Mouse (Mus musculus): Measurements from ENCODE around the gene Zc3hc1. TPM values are rescaled to one million over a fixed set of nuclear protein-coding genes. Genes with fewer than 3 reads are reported as not detected.
A peak's percentile ranks its signal among the peaks of the same experiment; 100 is the strongest.

Zc3hc1 gene
- polyA plus RNA-seq, 1 experiment from 2014 or later, result 62.7 TPM

DNA sequence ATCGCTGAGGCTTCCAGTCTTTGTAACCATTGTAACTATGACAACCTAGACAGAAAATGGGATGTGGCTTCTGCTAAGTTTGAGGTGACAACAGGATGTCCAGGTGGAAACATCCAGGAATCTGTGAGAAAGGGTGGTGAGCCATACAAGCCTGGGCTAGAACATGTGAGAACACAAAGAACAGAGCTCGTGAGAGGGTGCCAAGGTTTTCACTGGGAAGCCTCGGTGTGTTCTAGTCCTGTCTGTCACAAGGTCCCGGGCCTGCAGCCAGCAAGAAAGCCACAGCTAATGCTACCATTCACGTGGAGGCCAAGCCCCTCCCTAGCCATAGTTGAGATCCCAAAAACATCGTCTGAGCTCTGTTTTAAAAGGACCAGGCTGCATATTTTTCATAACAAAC, 44.1 kb downstream of the Zc3hc1 start:
- H3K4me3 ChIP-seq, result no peak overlapping the region
- H3K4me2 ChIP-seq, result no peak overlapping the region
- H3K27me3 ChIP-seq, result no peaks in the 10 kb centered on the region
- H3K36me3 ChIP-seq, result no peaks in the 10 kb centered on the region
- H3K9me3 ChIP-seq, result no peaks in the 10 kb centered on the region
- ATAC-seq (ENCODE audit: borderline replicate concordance, extremely low read depth, low FRiP score, low TSS enrichment), result no peak
- 55% methylated on average over 6 of the region's 6 CpGs for WGBS
- no peak overlapping the region for H3K27ac ChIP-seq
- no peaks in the 10 kb centered on the region for H3K4me1 ChIP-seq
- H3K9ac ChIP-seq, result no peak overlapping the region

DNA sequence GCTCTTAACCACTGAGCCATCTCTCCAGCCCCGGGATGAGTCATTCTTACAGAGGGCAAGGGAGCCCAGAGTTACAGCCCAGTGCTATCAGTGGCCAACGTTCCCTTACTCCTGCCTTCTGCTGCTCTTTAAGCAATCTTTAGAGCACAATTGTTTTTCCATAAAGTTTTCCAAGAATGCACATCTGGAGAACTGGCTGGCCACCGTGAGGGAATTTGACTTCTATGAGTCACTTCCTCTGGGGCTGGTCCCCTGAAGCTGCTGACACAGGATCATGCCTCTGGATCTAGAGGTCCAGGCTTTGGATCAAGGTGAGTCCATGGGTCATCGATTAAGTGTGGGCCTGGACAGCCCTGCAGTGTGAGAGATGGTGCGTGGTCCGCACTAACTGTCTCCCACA, 46.8 kb downstream of the Zc3hc1 start:
- ATAC-seq (ENCODE audit: borderline replicate concordance, extremely low read depth, low FRiP score, low TSS enrichment), result no peak
- H3K27me3 ChIP-seq, result no peaks in the 10 kb centered on the region
- WGBS, result 65% methylated on average over 6 of the region's 6 CpGs
- no peak overlapping the region for H3K4me2 ChIP-seq
- no peak overlapping the region for H3K9ac ChIP-seq
- no peaks in the 10 kb centered on the region for H3K9me3 ChIP-seq
- H3K4me1 ChIP-seq, result no peaks in the 10 kb centered on the region
- H3K27ac ChIP-seq, result no peak overlapping the region
- H3K4me3 ChIP-seq, result no peak overlapping the region
- no peaks in the 10 kb centered on the region for H3K36me3 ChIP-seq

GRCm38 (mm10) chr6:30340231-30340873, 50.5 kb downstream of the Zc3hc1 start:
- Histone ChIP-seq H3K9ac (no peak overlapping the region), H3K36me3 (no peaks in the 10 kb centered on the region), H3K27ac (no peak overlapping the region)

GRCm38 (mm10) chr6:30336912-30337311, 53.9 kb downstream of the Zc3hc1 start:
- Histone ChIP-seq H3K4me2 (peak overlapping the region; percentile 43), H3K4me1 (peaks cover 6% of the 10 kb centered on the region; the same call in 1 of the 2 replicates), H3K36me3 (no peaks in the 10 kb centered on the region), H3K27me3 (no peaks in the 10 kb centered on the region), H3K27ac (peak overlapping the region; percentile 73), H3K9me3 (no peaks in the 10 kb centered on the region), H3K9ac (no peak overlapping the region), H3K4me3 (0 out of 2 replicates have a peak overlapping the region, but pooled peaks have one; percentile 3)
- 4% methylated on average over 5 of the region's 5 CpGs for WGBS
- peak; percentile 90 for ATAC-seq (ENCODE audit: borderline replicate concordance, extremely low read depth, low FRiP score, low TSS enrichment)

More at GRCm38 (mm10) chr6:30340231-30340873, 50.5 kb downstream of the Zc3hc1 start:
- Histone ChIP-seq H3K4me3 (no peak overlapping the region), H3K27me3 (no peaks in the 10 kb centered on the region), H3K4me1 (peaks cover 6% of the 10 kb centered on the region; the same call in 1 of the 2 replicates), H3K9me3 (no peaks in the 10 kb centered on the region), H3K4me2 (no peak overlapping the region)
- no peak for ATAC-seq (ENCODE audit: borderline replicate concordance, extremely low read depth, low FRiP score, low TSS enrichment)
- WGBS, result 76% methylated on average over 4 of the region's 4 CpGs

GRCm38 (mm10) chr6:30332262-30332661, 58.6 kb downstream of the Zc3hc1 start:
- WGBS, result 45% methylated on average over 4 of the region's 4 CpGs
- no peak overlapping the region for H3K9ac ChIP-seq
- no peaks in the 10 kb centered on the region for H3K27me3 ChIP-seq
- no peak overlapping the region for H3K4me2 ChIP-seq
- H3K4me3 ChIP-seq, result no peak overlapping the region
- peak overlapping the region; percentile 21; the same call in 1 of the 2 replicates for H3K27ac ChIP-seq
- ATAC-seq (ENCODE audit: borderline replicate concordance, extremely low read depth, low FRiP score, low TSS enrichment), result no peak
- peaks cover 6% of the 10 kb centered on the region; the same call in 1 of the 2 replicates for H3K4me1 ChIP-seq
- no peaks in the 10 kb centered on the region for H3K36me3 ChIP-seq
- H3K9me3 ChIP-seq, result no peaks in the 10 kb centered on the region

DNA sequence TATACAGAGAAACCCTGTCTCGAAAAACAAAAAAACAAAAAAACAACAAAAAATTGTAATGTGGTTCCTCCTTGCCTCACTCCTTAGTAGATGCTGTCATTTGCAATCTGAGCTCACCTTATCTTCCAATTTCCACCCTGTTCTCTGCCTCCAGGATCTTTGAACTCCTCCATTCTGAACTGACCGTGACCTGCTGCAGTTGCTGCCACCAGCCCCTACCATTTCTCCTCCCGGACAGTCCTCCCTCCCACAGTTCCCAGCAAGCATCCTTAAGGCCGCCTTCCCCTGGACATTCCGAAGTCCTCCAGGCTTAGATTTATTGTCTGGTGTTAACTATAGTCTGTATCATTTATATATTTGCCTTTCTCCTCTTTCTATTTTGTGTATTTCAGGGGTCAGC, 60.1 kb downstream of the Zc3hc1 start:
- ATAC-seq (ENCODE audit: borderline replicate concordance, extremely low read depth, low FRiP score, low TSS enrichment), result no peak
- H3K4me3 ChIP-seq, result no peak overlapping the region
- H3K4me1 ChIP-seq, result no peaks in the 10 kb centered on the region
- no peak overlapping the region for H3K27ac ChIP-seq
- no peak overlapping the region for H3K4me2 ChIP-seq
- no peak overlapping the region for H3K9ac ChIP-seq
- H3K9me3 ChIP-seq, result no peaks in the 10 kb centered on the region
- no peaks in the 10 kb centered on the region for H3K36me3 ChIP-seq
- 65% methylated on average over 5 of the region's 5 CpGs for WGBS
- H3K27me3 ChIP-seq, result no peaks in the 10 kb centered on the region

DNA sequence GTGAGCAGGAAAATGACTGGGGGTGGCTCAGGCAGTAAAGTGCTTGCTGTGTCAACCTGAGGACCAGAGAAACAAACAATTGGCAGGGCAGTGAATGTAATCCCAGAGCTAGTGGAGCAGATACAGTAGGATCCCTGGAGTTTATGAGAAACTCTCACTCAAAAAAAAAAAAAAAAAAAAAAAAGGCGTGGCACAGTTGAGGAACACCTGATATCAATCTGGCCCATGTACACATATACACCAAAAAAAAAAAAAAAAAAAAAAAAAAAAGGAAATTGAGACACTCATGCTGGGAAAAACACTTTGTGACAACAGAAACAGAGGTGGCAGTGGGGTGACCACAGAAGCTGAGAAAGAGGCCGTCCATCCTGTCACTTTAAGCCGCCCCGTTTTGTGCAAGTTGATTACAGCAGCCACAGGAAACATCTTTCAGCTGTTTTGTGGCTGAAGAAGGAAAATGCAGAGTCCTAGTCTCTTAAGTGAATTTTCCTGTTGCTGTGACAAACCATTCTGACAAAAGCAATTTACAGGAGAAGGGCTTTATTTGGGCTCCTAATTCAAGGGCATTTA, 64.8 kb downstream of the Zc3hc1 start:
- Histone ChIP-seq H3K36me3 (no peaks in the 10 kb centered on the region), H3K4me3 (no peak overlapping the region), H3K27ac (peak overlapping the region; percentile 11; the same call in 1 of the 2 replicates), H3K27me3 (no peaks in the 10 kb centered on the region), H3K9ac (no peak overlapping the region), H3K4me1 (no peaks in the 10 kb centered on the region), H3K4me2 (no peak overlapping the region), H3K9me3 (no peaks in the 10 kb centered on the region)
- 48% methylated on average over 4 of the region's 4 CpGs for WGBS
- ATAC-seq (ENCODE audit: borderline replicate concordance, extremely low read depth, low FRiP score, low TSS enrichment), result no peak

DNA sequence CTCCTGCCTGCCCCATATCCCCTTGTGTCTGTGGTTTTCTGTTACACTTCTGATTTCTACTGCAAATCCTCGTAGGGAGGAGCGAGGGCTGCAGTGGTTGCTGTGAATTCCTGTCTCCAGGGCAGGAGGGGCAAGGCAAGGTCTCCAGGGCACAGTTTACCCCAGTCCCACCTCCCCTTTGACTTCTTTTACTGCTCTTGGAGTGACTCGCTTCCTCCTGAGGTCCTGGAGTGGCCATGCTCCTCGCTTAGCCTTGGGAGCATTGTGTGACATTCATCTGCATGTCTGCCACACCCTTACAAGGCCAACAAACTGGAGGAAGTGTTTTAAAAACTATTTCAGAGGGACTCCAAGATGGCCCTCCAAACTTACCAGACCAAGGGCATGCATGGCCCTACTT, 69.8 kb downstream of the Zc3hc1 start:
- ATAC-seq (ENCODE audit: borderline replicate concordance, extremely low read depth, low FRiP score, low TSS enrichment), result no peak
- no peak overlapping the region for H3K27ac ChIP-seq
- WGBS, result 47% methylated on average over 4 of the region's 4 CpGs

DNA sequence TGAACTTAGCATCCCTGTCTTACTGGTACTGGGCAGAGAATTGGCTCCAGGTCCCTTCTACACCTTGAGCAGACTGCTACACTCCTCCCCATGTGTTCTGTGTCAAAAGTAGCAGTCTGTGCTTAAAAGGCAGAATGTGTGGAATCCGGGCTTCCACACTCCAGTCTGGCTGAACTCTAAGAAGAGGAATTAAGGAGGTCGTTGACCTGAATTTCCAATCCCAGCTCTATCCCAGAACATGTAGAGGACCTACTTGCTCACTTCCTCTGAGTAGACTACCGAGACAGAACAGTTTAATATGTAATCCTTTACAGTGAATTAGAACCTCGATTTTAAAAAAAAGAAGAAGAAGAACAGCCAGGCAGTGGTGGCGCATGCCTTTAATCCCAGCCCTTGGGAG, 71.6 kb downstream of the Zc3hc1 start:
- H3K4me3 ChIP-seq, result no peak overlapping the region
- H3K9ac ChIP-seq, result no peak overlapping the region
- no peak overlapping the region for H3K4me2 ChIP-seq
- H3K9me3 ChIP-seq, result no peaks in the 10 kb centered on the region
- no peak overlapping the region for H3K27ac ChIP-seq
- no peaks in the 10 kb centered on the region for H3K27me3 ChIP-seq
- no peaks in the 10 kb centered on the region for H3K36me3 ChIP-seq
- WGBS, result 63% methylated on average over 5 of the region's 5 CpGs
- no peaks in the 10 kb centered on the region for H3K4me1 ChIP-seq
- no peak for ATAC-seq (ENCODE audit: borderline replicate concordance, extremely low read depth, low FRiP score, low TSS enrichment)

More for the DNA sequence above, 69.8 kb downstream of the Zc3hc1 start:
- no peaks in the 10 kb centered on the region for H3K27me3 ChIP-seq
- no peaks in the 10 kb centered on the region for H3K4me1 ChIP-seq
- no peak overlapping the region for H3K4me3 ChIP-seq
- H3K36me3 ChIP-seq, result no peaks in the 10 kb centered on the region
- no peak overlapping the region for H3K4me2 ChIP-seq
- H3K9ac ChIP-seq, result no peak overlapping the region
- no peaks in the 10 kb centered on the region for H3K9me3 ChIP-seq

Other genes starting within 250 kb of the Zc3hc1 start
- 39.7 and 40.1 TPM in 2 replicates for gene Ube2h, start 86.5 kb downstream of the Zc3hc1 start, polyA plus RNA-seq (2015; fragmentation: Nextera tagmentation; extraction: Ambion mirVana)
- gene Klhdc10, start 10.8 kb upstream of the Zc3hc1 start, polyA plus RNA-seq (2015; fragmentation: Nextera tagmentation; extraction: Ambion mirVana), result 21.5 and 23.2 TPM in 2 replicates
- 35.3 and 39.6 TPM in 2 replicates for gene Tmem209, start 118.8 kb upstream of the Zc3hc1 start, polyA plus RNA-seq (2015; fragmentation: Nextera tagmentation; extraction: Ambion mirVana)
- gene Ssmem1, start 118.8 kb upstream of the Zc3hc1 start, polyA plus RNA-seq (2015; fragmentation: Nextera tagmentation; extraction: Ambion mirVana), result 0.12 TPM in 1 of 2 replicates, not detected in the other
- gene Cpa2, start 150.6 kb upstream of the Zc3hc1 start, polyA plus RNA-seq (2015; fragmentation: Nextera tagmentation; extraction: Ambion mirVana), result 6.6 and 10.5 TPM in 2 replicates
- gene Cpa4, start 177.3 kb upstream of the Zc3hc1 start, polyA plus RNA-seq (2015; fragmentation: Nextera tagmentation; extraction: Ambion mirVana), result 0.13 and 0.15 TPM in 2 replicates
- 0.18 TPM in 1 of 2 replicates, not detected in the other for gene Cpa5, start 220.0 kb upstream of the Zc3hc1 start, polyA plus RNA-seq (2015; fragmentation: Nextera tagmentation; extraction: Ambion mirVana)
- gene Cpa1, start 248.2 kb upstream of the Zc3hc1 start, polyA plus RNA-seq (2015; fragmentation: Nextera tagmentation; extraction: Ambion mirVana), result 3.5 and 6.5 TPM in 2 replicates